Mouse (Mus musculus) heart, postnatal 0 days (tissue): ENCODE measurements around the gene Uvrag.

Experiments
- CTCF ChIP-seq: IDR thresholded peaks from 2 replicates; pipeline ENCODE4 v1.5.1; 2016; ENCODE audit warnings: antibody characterized with exemption, control low read depth, low read depth
- EP300 ChIP-seq: IDR thresholded peaks from 2 replicates; pipeline ENCODE4 v1.6.1; 2016; ENCODE audit warnings: antibody characterized with exemption, low read depth

- peak; percentile 46 for TF ChIP-seq CTCF
- no peak for TF ChIP-seq EP300
Measured at GRCm38 (mm10) chr7:98881887-98882286, 259.1 kb downstream of the Uvrag start.
